Mouse (Mus musculus): ENCODE results near the gene Tmprss15.

DNA sequence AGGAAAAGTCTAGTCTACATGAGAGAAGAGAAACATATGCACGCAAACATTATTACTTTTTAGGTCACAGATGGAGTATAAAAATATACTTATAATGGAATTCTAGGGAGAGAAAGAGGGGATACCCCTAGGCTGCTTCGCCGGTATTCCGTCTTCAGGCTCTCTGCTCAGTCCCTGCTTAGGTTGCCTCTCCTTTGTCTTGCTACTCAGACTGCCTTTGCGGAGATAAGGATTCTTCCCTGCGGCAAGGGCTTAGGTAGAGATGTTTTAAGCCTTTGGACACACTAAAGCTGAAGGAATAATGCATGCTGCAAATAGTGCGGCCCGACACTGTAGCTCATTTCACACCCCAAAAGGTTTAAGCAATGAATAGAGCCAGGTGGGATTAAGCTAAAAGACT is 114.5 kb downstream of the Tmprss15 start:
- TF ChIP-seq POLR2A (IDR thresholded peaks at IDR 0.05; ENCODE audit: borderline replicate concordance, low read depth, low read length) (no peak), CTCF (IDR thresholded peaks at IDR 0.05; ENCODE audit: low read depth, low read length) (no peak)
